Mouse (Mus musculus): ENCODE data around the gene Trmt1l. TPM values are rescaled to one million over a fixed set of nuclear protein-coding genes. Genes with fewer than 3 reads are reported as not detected.

The Trmt1l gene
- polyA plus RNA-seq (2016; fragmentation: Nextera tagmentation; extraction: Ambion mirVana) = 54.8 and 55.7 TPM in 2 replicates

GRCm38 (mm10) chr1:151428263-151429221 lies at the start of gene Trmt1l, which contains the start of gene Swt1:
Gene Trmt1l (plus strand): TSS chr1:151428542.
Gene Swt1 (minus strand): TSS chr1:151428455.
- Histone ChIP-seq H3K4me1 (peaks cover 13% of the 10 kb centered on the region), H3K4me3 (peak within 1 kb of the TSS; percentile 97), H3K36me3 (peaks cover under 1% of the 10 kb centered on the region; the same call in 1 of the 2 replicates), H3K27ac (peak within 1 kb of the TSS; percentile 97), H3K27me3 (no peaks in the 10 kb centered on the region), H3K4me2 (replicated peaks) (peak within 1 kb of the TSS; percentile 59), H3K9me3 (no peaks in the 10 kb centered on the region), H3K9ac (peak within 1 kb of the TSS; percentile 90)
- under 1% methylated on average over 74 of the region's 74 CpGs for WGBS
- peak; percentile 100 for ATAC-seq (ENCODE audit: insufficient number of reproducible peaks, insufficient read depth, low FRiP score, low TSS enrichment)

GRCm38 (mm10) chr1:151390029-151390428 lies 38.3 kb upstream of the Trmt1l start:
- H3K9me3 ChIP-seq = no peaks in the 10 kb centered on the region
- no peak overlapping the region for H3K4me2 ChIP-seq (replicated peaks)
- peaks cover 6% of the 10 kb centered on the region; the same call in 1 of the 2 replicates for H3K36me3 ChIP-seq
- H3K27ac ChIP-seq = no peak overlapping the region
- H3K4me3 ChIP-seq = no peak overlapping the region
- no peak overlapping the region for H3K9ac ChIP-seq
- no peaks in the 10 kb centered on the region for H3K4me1 ChIP-seq
- 98% methylated on average over 1 of the region's 1 CpGs for WGBS
- H3K27me3 ChIP-seq = no peaks in the 10 kb centered on the region
- no peak for ATAC-seq (ENCODE audit: insufficient number of reproducible peaks, insufficient read depth, low FRiP score, low TSS enrichment)

- Histone ChIP-seq H3K4me1 (no peaks in the 10 kb centered on the region), H3K9ac (no peak overlapping the region), H3K27ac (0 out of 2 replicates have a peak overlapping the region, but pooled peaks have one; percentile 11), H3K4me2 (replicated peaks) (no peak overlapping the region), H3K27me3 (no peaks in the 10 kb centered on the region), H3K9me3 (no peaks in the 10 kb centered on the region), H3K4me3 (no peak overlapping the region), H3K36me3 (0 out of 2 replicates have a peak, but pooled peaks cover 9% of the 10 kb centered on the region)
- no peak for ATAC-seq (ENCODE audit: insufficient number of reproducible peaks, insufficient read depth, low FRiP score, low TSS enrichment)
- 69% methylated on average over 3 of the region's 3 CpGs for WGBS
Measured at GRCm38 (mm10) chr1:151409827-151410226, 18.5 kb upstream of the Trmt1l start.

- peaks cover 20% of the 10 kb centered on the region for H3K36me3 ChIP-seq
- H3K4me3 ChIP-seq = no peak overlapping the region
- WGBS = 85% methylated on average over 3 of the region's 3 CpGs
- no peaks in the 10 kb centered on the region for H3K9me3 ChIP-seq
- H3K27me3 ChIP-seq = no peaks in the 10 kb centered on the region
- H3K4me1 ChIP-seq = peaks cover 4% of the 10 kb centered on the region
- no peak overlapping the region for H3K9ac ChIP-seq
- H3K27ac ChIP-seq = no peak overlapping the region
- no peak for ATAC-seq (ENCODE audit: insufficient number of reproducible peaks, insufficient read depth, low FRiP score, low TSS enrichment)
- no peak overlapping the region for H3K4me2 ChIP-seq (replicated peaks)
Measured at GRCm38 (mm10) chr1:151422178-151422577, 6.2 kb upstream of the Trmt1l start.

- Histone ChIP-seq H3K4me3 (peak overlapping the region; percentile 97), H3K27me3 (no peaks in the 10 kb centered on the region), H3K4me2 (replicated peaks) (peak overlapping the region; percentile 58), H3K27ac (no peak overlapping the region), H3K4me1 (peaks cover 13% of the 10 kb centered on the region), H3K9ac (peak overlapping the region; percentile 73), H3K36me3 (no peaks in the 10 kb centered on the region), H3K9me3 (no peaks in the 10 kb centered on the region)
- 29% methylated on average over 7 of the region's 7 CpGs for WGBS
- ATAC-seq (ENCODE audit: insufficient number of reproducible peaks, insufficient read depth, low FRiP score, low TSS enrichment) = no peak
Measured at GRCm38 (mm10) chr1:151426947-151427600, 1.3 kb upstream of the Trmt1l start.

GRCm38 (mm10) chr1:151427888-151428262 lies 467 bp upstream of the Trmt1l start:
- H3K4me1 ChIP-seq = peaks cover 13% of the 10 kb centered on the region
- H3K4me2 ChIP-seq (replicated peaks) = peak overlapping the region; percentile 58
- no peaks in the 10 kb centered on the region for H3K36me3 ChIP-seq
- WGBS = 1% methylated on average over 26 of the region's 26 CpGs
- peak overlapping the region; percentile 97 for H3K4me3 ChIP-seq
- no peaks in the 10 kb centered on the region for H3K9me3 ChIP-seq
- ATAC-seq (ENCODE audit: insufficient number of reproducible peaks, insufficient read depth, low FRiP score, low TSS enrichment) = peak; percentile 74; the same call in 1 of the 2 replicates
- peak overlapping the region; percentile 97 for H3K27ac ChIP-seq
- H3K9ac ChIP-seq = peak overlapping the region; percentile 73
- H3K27me3 ChIP-seq = no peaks in the 10 kb centered on the region

GRCm38 (mm10) chr1:151429316-151429715 lies 974 bp downstream of the Trmt1l start:
- H3K4me3 ChIP-seq = peak overlapping the region; percentile 97
- 41% methylated on average over 9 of the region's 9 CpGs for WGBS
- H3K9me3 ChIP-seq = no peaks in the 10 kb centered on the region
- H3K36me3 ChIP-seq = peaks cover 7% of the 10 kb centered on the region
- peaks cover 13% of the 10 kb centered on the region for H3K4me1 ChIP-seq
- H3K27ac ChIP-seq = peak overlapping the region; percentile 97
- H3K27me3 ChIP-seq = no peaks in the 10 kb centered on the region
- no peak for ATAC-seq (ENCODE audit: insufficient number of reproducible peaks, insufficient read depth, low FRiP score, low TSS enrichment)
- H3K9ac ChIP-seq = peak overlapping the region; percentile 90
- H3K4me2 ChIP-seq (replicated peaks) = peak overlapping the region; percentile 59

GRCm38 (mm10) chr1:151435431-151435830 lies 7.1 kb downstream of the Trmt1l start:
- H3K4me3 ChIP-seq = no peak overlapping the region
- no peak overlapping the region for H3K4me2 ChIP-seq (replicated peaks)
- H3K9me3 ChIP-seq = no peaks in the 10 kb centered on the region
- H3K36me3 ChIP-seq = peaks cover 49% of the 10 kb centered on the region
- 88% methylated on average over 6 of the region's 6 CpGs for WGBS
- no peak for ATAC-seq (ENCODE audit: insufficient number of reproducible peaks, insufficient read depth, low FRiP score, low TSS enrichment)
- no peaks in the 10 kb centered on the region for H3K27me3 ChIP-seq
- H3K27ac ChIP-seq = no peak overlapping the region
- H3K4me1 ChIP-seq = no peaks in the 10 kb centered on the region
- H3K9ac ChIP-seq = no peak overlapping the region

- H3K4me1 ChIP-seq = no peaks in the 10 kb centered on the region
- no peak overlapping the region for H3K4me3 ChIP-seq
- no peak overlapping the region for H3K27ac ChIP-seq
- ATAC-seq (ENCODE audit: insufficient number of reproducible peaks, insufficient read depth, low FRiP score, low TSS enrichment) = no peak
- H3K27me3 ChIP-seq = no peaks in the 10 kb centered on the region
- H3K9ac ChIP-seq = no peak overlapping the region
- H3K36me3 ChIP-seq = peaks cover 77% of the 10 kb centered on the region
- no peaks in the 10 kb centered on the region for H3K9me3 ChIP-seq
- 94% methylated on average over 10 of the region's 10 CpGs for WGBS
- H3K4me2 ChIP-seq (replicated peaks) = no peak overlapping the region
Measured at GRCm38 (mm10) chr1:151449866-151450265, 21.5 kb downstream of the Trmt1l start.

GRCm38 (mm10) chr1:151450851-151451250 lies 22.5 kb downstream of the Trmt1l start:
- Histone ChIP-seq H3K4me3 (no peak overlapping the region), H3K4me2 (replicated peaks) (no peak overlapping the region), H3K9ac (no peak overlapping the region), H3K9me3 (no peaks in the 10 kb centered on the region), H3K36me3 (peaks cover 67% of the 10 kb centered on the region), H3K27me3 (no peaks in the 10 kb centered on the region), H3K4me1 (no peaks in the 10 kb centered on the region), H3K27ac (no peak overlapping the region)
- WGBS = 98% methylated on average over 2 of the region's 2 CpGs
- ATAC-seq (ENCODE audit: insufficient number of reproducible peaks, insufficient read depth, low FRiP score, low TSS enrichment) = no peak

- ATAC-seq (ENCODE audit: insufficient number of reproducible peaks, insufficient read depth, low FRiP score, low TSS enrichment) = no peak
- Histone ChIP-seq H3K27me3 (no peaks in the 10 kb centered on the region), H3K36me3 (peaks cover 64% of the 10 kb centered on the region), H3K4me1 (no peaks in the 10 kb centered on the region), H3K4me3 (no peak overlapping the region), H3K9ac (no peak overlapping the region), H3K9me3 (no peaks in the 10 kb centered on the region), H3K27ac (no peak overlapping the region), H3K4me2 (replicated peaks) (no peak overlapping the region)
- WGBS = 95% methylated on average over 11 of the region's 11 CpGs
Measured at GRCm38 (mm10) chr1:151451946-151452345, 23.6 kb downstream of the Trmt1l start.
